Mouse (Mus musculus) G1E (cell line): Measurements from ENCODE around the gene Ccdc12.

Experiments used
- CTCF ChIP-seq: IDR thresholded peaks from 2 replicates; pipeline ENCODE4 v1.5.1; 2012; ENCODE audit warnings: low read depth, low read length, inconsistent platforms, mixed read lengths
- GATA1 ChIP-seq: IDR thresholded peaks from 2 replicates; pipeline ENCODE4 v1.6.1; 2012; ENCODE audit warnings: borderline replicate concordance, low read length, inconsistent platforms, mixed read lengths
- TAL1 ChIP-seq: conservative IDR thresholded peaks from 2 replicates; pipeline ENCODE4 v1.6.1; 2012; ENCODE audit warnings: low read depth, low read length, inconsistent platforms, mixed read lengths

DNA sequence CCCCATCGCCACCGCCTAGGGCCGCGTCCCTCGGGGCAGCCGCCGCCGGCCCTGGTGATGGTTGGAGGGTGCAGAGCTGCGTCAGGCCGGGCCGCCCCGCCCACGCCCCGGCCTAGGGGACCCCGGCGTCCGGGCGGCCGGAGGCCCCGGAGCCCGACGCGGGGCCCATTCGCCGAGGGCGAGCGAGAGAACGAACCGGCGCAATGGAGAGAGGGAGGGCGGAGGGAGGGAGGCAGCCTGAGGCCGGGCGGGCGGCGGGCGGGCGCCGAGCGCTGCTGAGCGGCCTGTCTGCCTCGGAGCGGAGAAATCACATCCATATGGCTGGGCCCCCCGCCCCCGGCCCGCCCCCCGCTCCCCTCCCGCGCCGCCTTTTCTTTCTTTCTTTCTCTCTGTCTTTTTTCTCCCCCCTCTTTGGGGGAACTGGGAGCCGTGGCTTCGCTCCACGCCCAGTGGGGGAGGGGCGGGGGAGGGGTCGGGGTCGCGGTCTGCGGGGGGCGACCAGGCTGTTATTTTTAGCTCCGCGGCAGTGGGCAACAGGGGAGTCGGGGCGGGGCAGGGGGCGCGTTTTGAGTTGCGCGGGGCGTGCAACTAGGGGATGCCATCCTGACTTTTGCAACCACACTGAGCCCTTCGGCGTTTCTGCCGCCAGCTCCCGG, 86.1 kb downstream of the Ccdc12 start:
- TF ChIP-seq CTCF (no peak), TAL1 (no peak), GATA1 (no peak)
